Mouse (Mus musculus): ENCODE data around the gene Lrrc30. TPM values are rescaled to one million over a fixed set of nuclear protein-coding genes. Genes with fewer than 3 reads are reported as not detected.

Lrrc30 gene
- polyA plus RNA-seq (2012; rRNA removed), result not detected in 2 replicates

DNA sequence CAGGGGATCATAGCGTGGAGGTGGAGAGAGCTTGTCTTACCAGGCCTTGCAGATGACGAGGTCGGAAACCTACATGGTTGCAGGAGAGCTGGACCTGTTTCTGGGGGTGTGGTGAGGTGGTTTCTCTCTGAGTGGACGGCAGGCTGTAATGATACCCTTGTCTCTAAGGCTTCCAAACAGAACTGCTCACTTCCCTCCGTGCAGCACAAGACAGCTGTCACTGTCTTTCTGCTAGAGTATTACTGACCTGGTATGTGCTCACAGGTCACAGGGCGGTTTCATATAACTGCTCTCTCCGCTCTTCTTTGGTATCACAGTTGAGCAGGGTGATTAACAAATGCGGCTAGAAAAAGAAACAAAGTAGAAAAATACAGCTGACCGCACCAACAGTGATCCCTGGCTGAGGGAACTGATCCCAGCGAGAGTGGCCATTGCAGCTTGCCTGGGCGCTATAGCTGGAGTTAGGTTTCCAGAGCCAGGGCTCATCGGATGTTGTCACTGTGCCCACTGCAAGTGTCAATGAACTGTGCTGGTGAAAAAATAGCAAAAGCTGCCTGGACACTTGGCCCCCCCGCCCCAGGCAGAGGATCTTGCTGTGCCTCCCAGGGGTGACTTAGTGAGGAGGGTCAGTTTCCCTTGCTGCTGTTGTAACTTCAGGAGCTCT is at the start of gene Lrrc30:
Lrrc30 (minus strand) TSS at position 48 of the 664 bp plus-strand sequence.

Other genes with a start within 250 kb of the Lrrc30 start
- 1.2 and 2.0 TPM in 2 replicates for gene Lama1, start 64.5 kb upstream of the Lrrc30 start, polyA plus RNA-seq (2012; rRNA removed)

Data from colon, adult 2 months (tissue).